Mouse (Mus musculus) adrenal gland, adult (tissue): ENCODE measurements at regions not wholly inside any gene's neighbourhood (a gene's known extent, or its start where the extent isn't known, plus 50 kb on each side); places are given as distances from the start of the nearest gene placed in this dataset.

Experiments
- DNase-seq, 2 experiments: peaks; one replicate each; pipeline ENCODE4 v3.0.0; 2022 to 2023; ENCODE audit warnings: low spot score in 1 of 2; ENCODE audit not compliant: inconsistent age in 2 of 2

DNA sequence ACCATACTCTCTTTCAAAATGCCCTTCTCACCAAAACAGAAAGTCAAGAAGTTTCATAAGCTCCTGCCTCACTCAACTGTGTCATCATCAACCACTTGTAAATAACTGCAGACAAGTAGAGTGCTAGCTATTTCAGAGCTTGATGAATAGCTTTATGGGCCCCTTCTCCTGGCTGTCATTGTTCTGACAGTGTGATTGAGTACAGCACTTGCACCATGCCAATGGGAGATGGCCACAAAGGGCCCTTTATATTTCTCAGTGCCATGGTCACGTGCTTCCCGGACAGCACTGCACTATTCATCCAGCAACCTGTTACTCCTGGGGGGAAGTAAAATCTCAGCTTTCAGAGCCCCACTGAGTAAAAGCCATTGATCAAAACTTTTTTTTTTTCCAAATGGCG is 225.7 kb upstream of the Smc2 start:
- DNase-seq, result no peak
